ENCODE assay signal across 8 mouse cellular contexts in genomic region chr9:116122969-116123589, GRCm38 (mm10). TPM values are rescaled to one million over a fixed set of nuclear protein-coding genes. Genes with fewer than 3 reads are reported as not detected.
DNase-seq lines count a peak whose midpoint lies in the region; ATAC-seq lines count a peak whose summit lies in the region.

No protein-coding gene starts in this region.

- intact Hi-C loops in gastrocnemius, postnatal 14 days (cut with DNase I; ENCODE audit: low total_unique reads), result no loop called here

- no peaks in the 10 kb centered on the region for H3K27me3 ChIP-seq in liver, embryonic 13.5 days

- peak; percentile 59 for DNase-seq in gastrocnemius, postnatal 14 days
- no peak for DNase-seq in gastrocnemius, postnatal 10 days
- peak; percentile 26 for DNase-seq in right cerebral cortex, postnatal 14 days
- DNase-seq in right cerebral cortex, postnatal 4 days, result no peak
- no peak for DNase-seq in liver, embryonic 13.5 days
- peak; percentile 77 for DNase-seq in thymus, postnatal 0 days (ENCODE audit: low spot score)
- no peak for DNase-seq in ovary, postnatal 36 days (ENCODE audit: low spot score)
- DNase-seq in frontal cortex, postnatal 36 days (ENCODE audit: low spot score in 2 of 2), result no peak

- H3K4me1 ChIP-seq in liver, embryonic 13.5 days (replicated peaks), result peaks cover 10% of the 10 kb centered on the region

- no peak overlapping the region for H3K27ac ChIP-seq in liver, embryonic 13.5 days

- no peak overlapping the region for H3K9ac ChIP-seq in liver, embryonic 13.5 days

- H3K4me3 ChIP-seq in liver, embryonic 13.5 days (replicated peaks), result no peak overlapping the region

- ATAC-seq in liver, embryonic 13.5 days (ENCODE audit: low read depth), result peak; percentile 42; the same call in 1 of the 2 replicates

- H3K36me3 ChIP-seq in liver, embryonic 13.5 days, result peaks cover 15% of the 10 kb centered on the region

- no peak overlapping the region for H3K4me2 ChIP-seq in liver, embryonic 13.5 days

- H3K9me3 ChIP-seq in liver, embryonic 13.5 days (replicated peaks), result no peaks in the 10 kb centered on the region

- 23% methylated on average over 9 of the region's 9 CpGs for WGBS in liver, embryonic 13.5 days (ENCODE audit: insufficient replicate concordance)

RNA-seq across cellular contexts. Expression of gene Tgfbr2, which starts 52.1 kb away (rescaled TPM):
- total RNA-seq in gastrocnemius, postnatal 14 days (2021), result 10 to 100 TPM; 29.9 to 36.5 TPM
- 10 to 100 TPM; 39.2 to 50.0 TPM for total RNA-seq in gastrocnemius, postnatal 10 days (2021)
- polyA plus RNA-seq in liver, embryonic 13.5 days (2015; fragmentation: Nextera tagmentation; extraction: Ambion mirVana), result 4.0 and 5.0 TPM in 2 replicates
- 21.0 and 22.0 TPM in 2 replicates for polyA plus RNA-seq in thymus, postnatal 0 days (2015; fragmentation: Nextera tagmentation; extraction: Ambion mirVana)

Comparison
In these comparisons a context has a peak if more than half of its experiments do, and no peak if none do; other contexts are left out.
1. DNase-seq: peak in gastrocnemius, postnatal 14 days (single experiment), right cerebral cortex, postnatal 14 days (single experiment) and thymus, postnatal 0 days (single experiment); none in gastrocnemius, postnatal 10 days (single experiment), right cerebral cortex, postnatal 4 days (single experiment), liver, embryonic 13.5 days (single experiment), ovary, postnatal 36 days (single experiment) and frontal cortex, postnatal 36 days (0 of 2).